Mouse (Mus musculus): ENCODE results near the gene Lsm4.

The Lsm4 gene

GRCm38 (mm10) chr8:70673079-70673856, at the start of gene Lsm4:
Gene Lsm4, plus strand, starts transcription at chr8:70673248.
- peak; percentile 98 for DNase-seq

GRCm38 (mm10) chr8:70625104-70625503, 47.9 kb upstream of the Lsm4 start:
- DNase-seq, result peak; percentile 35

- no peak for DNase-seq
Measured at GRCm38 (mm10) chr8:70627041-70627440, 46.0 kb upstream of the Lsm4 start.

- DNase-seq, result peak; percentile 50
Measured at GRCm38 (mm10) chr8:70628986-70629490, 44.0 kb upstream of the Lsm4 start.

GRCm38 (mm10) chr8:70629574-70630531, 43.2 kb upstream of the Lsm4 start:
- peak; percentile 93 for DNase-seq

GRCm38 (mm10) chr8:70630532-70631381, 42.3 kb upstream of the Lsm4 start:
- DNase-seq, result peak; percentile 44

- peak; percentile 49 for DNase-seq
Measured at GRCm38 (mm10) chr8:70631436-70631835, 41.6 kb upstream of the Lsm4 start.

GRCm38 (mm10) chr8:70632346-70632892, 40.6 kb upstream of the Lsm4 start, which contains the start of gene Gdf15:
Gene Gdf15, minus strand, starts transcription at chr8:70632456.
- no peak for DNase-seq

- DNase-seq, result no peak
Measured at GRCm38 (mm10) chr8:70634066-70634465, 39.0 kb upstream of the Lsm4 start.

- no peak for DNase-seq
Measured at GRCm38 (mm10) chr8:70635527-70635926, 37.5 kb upstream of the Lsm4 start.

GRCm38 (mm10) chr8:70636838-70637237, 36.2 kb upstream of the Lsm4 start:
- DNase-seq, result no peak

- DNase-seq, result no peak
Measured at GRCm38 (mm10) chr8:70638752-70639151, 34.3 kb upstream of the Lsm4 start.

- DNase-seq, result no peak
Measured at GRCm38 (mm10) chr8:70643019-70643418, 30.0 kb upstream of the Lsm4 start.

- DNase-seq, result no peak
Measured at GRCm38 (mm10) chr8:70644065-70644464, 29.0 kb upstream of the Lsm4 start.

GRCm38 (mm10) chr8:70645501-70646224, 27.4 kb upstream of the Lsm4 start:
- DNase-seq, result no peak

GRCm38 (mm10) chr8:70646369-70646768, 26.7 kb upstream of the Lsm4 start:
- DNase-seq, result no peak

GRCm38 (mm10) chr8:70646775-70647174, 26.3 kb upstream of the Lsm4 start:
- DNase-seq, result no peak

GRCm38 (mm10) chr8:70647343-70648163, 25.5 kb upstream of the Lsm4 start:
- no peak for DNase-seq

- no peak for DNase-seq
Measured at GRCm38 (mm10) chr8:70648164-70648442, 24.9 kb upstream of the Lsm4 start.

GRCm38 (mm10) chr8:70648921-70649320, 24.1 kb upstream of the Lsm4 start:
- no peak for DNase-seq

GRCm38 (mm10) chr8:70649324-70649723, 23.7 kb upstream of the Lsm4 start:
- peak; percentile 57 for DNase-seq
